Mouse (Mus musculus): ENCODE measurements at regions not wholly inside any gene's neighbourhood (a gene's known extent, or its start where the extent isn't known, plus 50 kb on each side); places are given as distances from the start of the nearest gene placed in this dataset.
A peak's percentile ranks its signal among the peaks of the same experiment; 100 is the strongest.

GRCm38 (mm10) chr11:17464875-17465274 is 207.5 kb downstream of the C1d start:
- no peak for DNase-seq (ENCODE audit: low read depth)

- DNase-seq (ENCODE audit: low read depth) = peak; percentile 39
Observed at GRCm38 (mm10) chr11:17468431-17469165, 211.2 kb downstream of the C1d start.

DNA sequence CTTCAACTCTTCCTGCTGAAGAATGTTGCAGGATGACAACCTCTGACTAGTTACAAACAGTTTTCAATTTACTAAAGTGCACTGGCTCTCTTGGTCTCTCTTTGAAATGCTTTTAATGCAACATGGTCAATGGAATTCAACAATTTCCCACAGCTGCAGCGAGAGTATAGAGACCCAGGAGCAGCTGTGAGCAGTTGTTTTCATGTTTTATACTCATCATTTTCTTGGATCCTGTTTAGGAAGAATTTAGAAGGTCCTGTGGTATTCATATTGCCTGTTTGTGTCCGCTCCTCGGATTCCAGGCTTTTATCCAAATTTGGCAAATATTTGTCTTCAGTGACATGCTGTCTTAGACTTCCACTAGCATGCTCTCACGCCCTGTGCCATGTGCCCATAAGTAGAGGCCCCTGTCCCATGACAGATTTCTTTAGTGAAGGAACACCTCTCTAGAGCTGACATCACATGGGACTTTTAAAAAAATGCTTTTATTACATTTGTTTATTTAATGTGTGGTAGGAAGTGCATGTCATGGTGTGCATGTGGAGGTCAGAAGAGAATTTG is 224.1 kb downstream of the C1d start:
- no peak for DNase-seq (ENCODE audit: low read depth)

DNA sequence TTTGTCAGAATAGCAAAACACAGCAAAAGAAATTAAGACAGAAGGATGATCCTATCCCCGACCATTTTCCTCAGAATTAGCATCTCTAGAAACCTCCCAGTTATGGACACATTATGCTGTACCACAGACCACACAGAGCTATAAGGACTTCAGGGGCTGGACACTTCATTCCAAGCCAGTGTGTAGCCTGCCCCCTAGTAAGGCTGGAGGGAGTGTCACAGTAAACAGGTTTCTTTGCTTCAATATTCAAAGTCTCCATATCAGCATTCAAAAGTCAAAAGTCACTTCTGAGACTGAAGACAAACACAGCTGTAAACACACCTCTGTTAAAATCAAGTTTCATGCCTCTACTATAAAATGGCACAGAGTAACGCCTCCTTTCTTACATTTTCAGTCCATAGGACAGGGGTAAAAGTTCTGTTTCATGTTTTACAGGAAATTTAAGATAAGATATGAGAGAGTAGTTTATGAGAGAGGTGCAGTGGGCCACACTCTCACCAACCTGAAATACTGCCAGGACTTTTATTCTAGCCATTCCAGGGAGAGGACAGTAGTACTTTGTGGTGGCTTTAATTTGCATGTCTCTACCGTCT is 226.6 kb downstream of the C1d start:
- no peak for DNase-seq (ENCODE audit: low read depth)

- DNase-seq (ENCODE audit: low read depth) = no peak
Observed at GRCm38 (mm10) chr11:17501120-17502043, 244.0 kb downstream of the C1d start.

DNA sequence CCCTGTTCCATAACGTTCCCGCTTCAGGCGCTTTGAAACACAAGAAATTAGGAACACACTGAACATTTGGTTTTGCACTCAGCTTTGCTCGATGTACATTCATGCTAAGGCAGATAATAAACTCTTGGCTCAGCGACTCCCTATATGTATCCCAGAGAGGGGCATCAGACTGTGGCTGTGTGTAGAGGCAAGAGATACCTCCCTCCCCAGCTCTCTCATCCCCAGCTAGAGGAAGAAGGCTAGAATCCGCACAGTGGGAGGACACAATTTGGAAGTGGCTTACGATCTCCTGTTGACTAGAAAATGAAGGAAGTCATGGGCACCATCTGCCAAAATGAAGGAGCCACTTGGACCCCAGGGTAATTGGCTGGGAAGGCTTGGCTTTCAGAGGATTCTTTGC is 244.7 kb downstream of the C1d start:
- DNase-seq (ENCODE audit: low read depth) = no peak

DNA sequence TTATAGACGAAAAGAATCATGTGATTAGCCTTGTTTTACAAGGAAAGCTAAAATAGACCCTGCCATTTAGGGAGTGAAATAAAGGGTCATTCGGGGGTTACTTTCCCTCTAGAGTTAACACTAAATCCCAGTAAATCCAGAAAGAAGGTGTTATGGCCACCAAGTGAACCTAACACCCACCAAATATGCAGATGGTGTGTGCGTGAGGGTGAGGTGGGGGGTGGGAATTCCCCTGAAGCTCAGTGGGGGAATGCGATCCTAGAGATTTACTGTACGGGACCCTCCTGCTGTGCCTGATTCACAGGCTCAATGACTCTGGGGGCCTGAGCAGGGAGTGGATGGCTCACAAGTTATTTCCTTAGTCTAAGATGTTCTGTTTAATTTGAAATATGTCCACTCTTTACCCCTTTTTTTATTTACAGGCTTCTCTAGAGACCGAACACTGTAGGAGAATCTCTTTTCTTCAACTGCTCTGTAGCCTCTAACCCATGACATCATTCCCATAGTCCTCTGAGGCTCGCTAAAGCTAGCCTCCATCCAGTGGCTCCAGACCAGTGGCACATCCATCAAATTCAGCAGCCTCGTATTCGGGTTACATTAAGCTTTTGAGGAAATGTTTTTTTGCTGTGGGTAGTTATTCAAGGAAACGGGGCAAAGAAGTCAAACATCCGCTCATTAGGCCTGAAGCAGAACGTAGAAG is 265.0 kb downstream of the C1d start:
- DNase-seq (ENCODE audit: low read depth) = no peak

DNA sequence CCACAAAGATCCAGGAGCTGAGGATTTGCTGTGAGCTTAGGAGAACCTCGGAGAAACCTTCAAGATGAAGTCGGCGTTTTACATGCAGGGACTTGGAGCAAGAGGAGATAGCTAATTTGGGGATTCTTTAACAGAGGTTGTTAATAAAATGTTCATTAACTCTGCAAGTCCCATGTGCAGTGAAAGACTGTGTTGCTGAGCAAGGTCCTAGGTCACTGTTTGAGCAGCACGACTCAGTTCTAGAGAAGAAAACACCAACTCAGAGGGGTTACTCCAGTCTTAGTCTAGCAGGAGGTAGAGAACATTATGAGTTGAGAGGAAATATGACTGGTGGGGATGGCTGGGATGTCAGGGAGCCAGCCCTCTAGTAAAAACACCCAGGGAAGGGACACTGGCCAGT is 265.9 kb downstream of the C1d start:
- DNase-seq (ENCODE audit: low read depth) = no peak

DNA sequence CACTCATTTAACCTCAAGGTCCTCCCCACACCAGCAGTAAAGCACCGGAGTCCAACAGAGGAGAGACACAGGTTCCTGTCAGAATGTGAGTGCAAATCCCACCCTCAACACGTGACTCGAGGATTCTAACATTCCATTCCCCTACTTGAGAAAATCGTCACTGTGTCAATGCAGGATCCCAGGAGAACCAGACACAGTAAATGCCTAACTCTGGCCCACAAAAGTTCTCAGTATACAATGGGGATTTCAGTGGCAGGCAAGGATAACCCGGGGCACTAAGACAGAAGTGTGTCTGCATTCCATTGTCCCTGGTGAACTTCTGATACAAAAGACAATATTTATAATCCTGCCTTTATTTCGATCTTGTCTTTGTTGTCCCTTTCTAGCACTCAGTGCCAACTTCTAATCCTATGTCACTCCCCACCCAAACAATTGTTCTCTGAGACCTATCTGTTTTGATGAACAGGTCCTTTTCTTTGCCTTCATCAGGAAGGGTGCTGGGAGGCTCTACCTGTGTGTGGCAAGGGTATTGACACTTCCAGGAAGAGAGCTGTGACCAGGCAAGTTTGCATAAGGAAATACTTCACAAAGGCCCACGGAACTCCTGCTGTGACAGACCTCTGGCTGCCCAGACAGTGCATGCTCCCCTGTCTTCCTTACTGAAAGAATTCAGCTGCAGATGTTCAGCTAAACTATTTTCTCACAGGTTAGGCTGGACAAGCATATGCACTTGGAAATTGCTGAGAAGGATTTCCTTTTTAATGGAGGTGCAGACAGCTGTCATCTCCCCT is 267.8 kb downstream of the C1d start:
- no peak for DNase-seq (ENCODE audit: low read depth)

DNA sequence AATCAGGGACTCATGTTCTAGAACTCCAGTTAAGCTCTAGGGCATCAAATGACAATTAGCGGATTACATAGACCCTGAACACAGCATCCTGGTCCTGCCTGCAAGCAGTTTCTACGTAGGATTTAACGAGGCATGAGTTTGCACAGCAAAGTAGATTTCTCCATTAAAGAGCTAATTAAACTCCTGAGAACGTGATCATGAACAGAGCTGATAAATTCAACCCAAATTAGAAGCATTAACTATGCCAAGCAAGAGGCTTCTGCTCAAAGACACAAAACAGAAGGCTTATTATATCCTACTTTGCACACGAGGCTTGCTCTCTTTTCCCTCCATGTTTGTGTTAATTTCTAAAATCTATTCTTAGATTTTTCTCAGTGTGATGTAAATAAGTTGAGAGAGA is 269.1 kb downstream of the C1d start:
- DNase-seq (ENCODE audit: low read depth) = no peak

GRCm38 (mm10) chr11:17528609-17529008 is 271.2 kb downstream of the C1d start:
- DNase-seq (ENCODE audit: low read depth) = no peak

GRCm38 (mm10) chr11:17533706-17534105 is 276.3 kb downstream of the C1d start:
- no peak for DNase-seq (ENCODE audit: low read depth)

DNA sequence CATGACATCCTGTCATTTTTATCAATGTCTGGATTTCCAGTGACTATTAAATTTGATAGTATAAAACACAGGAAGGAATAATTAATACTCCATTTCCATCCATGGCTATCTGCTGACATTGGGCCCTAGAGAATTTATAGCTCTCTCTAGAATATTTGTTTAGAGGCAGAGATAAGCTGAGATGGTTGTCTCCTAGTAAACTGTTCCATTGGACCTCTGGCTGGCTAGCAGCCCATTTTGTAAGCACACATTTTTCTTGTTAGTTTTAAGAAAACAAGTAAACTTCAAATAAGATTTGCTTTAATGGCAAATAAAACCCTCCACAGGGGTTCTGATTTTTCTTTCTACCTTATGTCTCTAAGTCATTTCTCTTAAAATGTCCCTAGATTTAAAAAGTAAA is 288.9 kb downstream of the C1d start:
- DNase-seq (ENCODE audit: low read depth) = no peak

DNA sequence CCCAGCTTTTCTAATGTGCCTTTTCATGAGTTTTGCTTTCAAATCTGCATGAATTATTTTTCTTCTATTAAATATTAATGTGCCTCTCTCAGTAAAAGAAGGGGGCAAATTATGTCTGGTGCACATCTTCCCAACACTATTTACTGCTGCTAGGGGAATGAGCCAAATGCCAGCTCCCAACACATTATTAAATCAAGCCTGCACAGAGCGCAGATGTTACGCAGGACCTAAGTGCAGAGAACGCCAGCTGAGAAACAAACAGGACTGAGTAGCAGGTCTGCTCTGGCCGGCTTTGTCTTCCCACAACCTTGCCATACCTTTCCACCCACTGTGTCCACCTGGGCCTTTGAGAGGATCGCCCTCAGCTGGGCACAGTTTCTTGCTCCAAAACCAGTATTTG is 291.8 kb downstream of the C1d start:
- DNase-seq (ENCODE audit: low read depth) = no peak

GRCm38 (mm10) chr11:17555276-17555675 is 297.9 kb downstream of the C1d start:
- no peak for DNase-seq (ENCODE audit: low read depth)

DNA sequence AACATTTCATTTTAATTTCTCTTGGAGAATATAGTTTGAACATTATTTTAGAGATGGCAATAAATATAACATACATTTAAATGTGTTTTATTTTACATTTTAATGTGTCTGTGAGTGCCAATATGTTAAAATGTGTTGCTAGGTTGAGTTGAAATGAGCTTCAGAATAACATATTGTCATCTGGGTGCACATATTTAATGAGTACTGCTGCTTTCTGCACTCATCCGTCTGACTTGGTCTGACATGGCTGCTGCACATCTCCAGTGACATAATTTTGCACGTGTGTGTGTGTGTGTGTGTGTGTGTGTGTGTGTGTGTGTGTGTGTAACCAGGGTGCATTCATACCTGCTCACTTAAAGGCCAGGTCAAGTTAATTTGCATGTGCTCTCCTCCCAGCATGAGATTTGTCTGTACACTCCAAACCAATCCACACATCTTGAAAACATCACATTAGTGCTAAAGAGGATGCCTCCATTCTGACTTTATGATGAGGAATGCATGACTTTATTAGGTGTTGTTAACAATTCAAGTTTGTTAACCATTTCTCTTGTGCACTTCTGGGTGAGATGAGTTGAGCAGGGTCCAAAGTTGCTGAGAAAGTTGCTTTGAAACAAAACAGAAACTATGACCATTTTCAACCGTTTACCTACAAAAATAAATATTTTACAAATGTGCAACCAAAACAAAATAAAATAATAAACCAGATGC is 334.6 kb downstream of the C1d start:
- no peak for DNase-seq (ENCODE audit: low read depth)

- no peak for DNase-seq (ENCODE audit: low read depth)
Observed at GRCm38 (mm10) chr11:17603726-17604493, 346.5 kb downstream of the C1d start.

DNA sequence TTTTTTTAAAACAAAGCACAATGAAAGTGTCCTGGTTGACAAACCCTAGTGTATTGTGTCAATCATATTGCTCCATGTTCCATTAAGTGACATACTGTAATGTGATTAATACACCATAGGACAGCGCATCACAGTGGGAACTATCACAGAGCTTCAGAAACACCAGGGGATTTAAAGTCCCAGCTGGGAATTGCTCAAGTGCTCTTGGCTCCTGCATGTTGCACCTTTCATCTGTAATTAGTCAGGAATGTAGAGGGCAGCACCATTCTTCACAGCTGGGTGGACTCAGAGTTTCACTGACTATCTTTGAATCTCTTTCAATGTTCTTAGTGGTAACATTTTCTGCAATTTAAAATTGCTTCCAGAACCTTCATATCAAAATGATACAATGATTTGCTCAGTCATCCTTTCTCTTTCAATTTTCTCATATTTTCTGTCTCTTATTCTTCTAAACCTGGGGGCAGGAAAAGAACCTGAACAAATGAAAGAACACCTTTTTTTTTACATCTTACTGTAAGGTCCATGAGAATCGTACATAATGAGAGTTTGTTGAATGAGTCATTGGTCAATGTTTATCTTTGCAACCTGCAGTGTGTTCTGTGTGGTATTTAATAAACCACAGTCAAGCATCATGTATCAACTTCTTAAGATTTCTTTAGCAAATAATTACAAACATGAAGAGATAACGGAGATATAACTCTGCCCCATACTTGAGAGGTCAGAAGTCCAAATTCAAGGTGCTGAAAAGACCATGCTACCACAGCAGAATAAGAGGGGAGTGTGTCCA is 333.0 kb downstream of the Etaa1 start:
- DNase-seq (ENCODE audit: low read depth) = no peak
